8 mouse cellular contexts compared by ENCODE assay signal in the genomic region with DNA sequence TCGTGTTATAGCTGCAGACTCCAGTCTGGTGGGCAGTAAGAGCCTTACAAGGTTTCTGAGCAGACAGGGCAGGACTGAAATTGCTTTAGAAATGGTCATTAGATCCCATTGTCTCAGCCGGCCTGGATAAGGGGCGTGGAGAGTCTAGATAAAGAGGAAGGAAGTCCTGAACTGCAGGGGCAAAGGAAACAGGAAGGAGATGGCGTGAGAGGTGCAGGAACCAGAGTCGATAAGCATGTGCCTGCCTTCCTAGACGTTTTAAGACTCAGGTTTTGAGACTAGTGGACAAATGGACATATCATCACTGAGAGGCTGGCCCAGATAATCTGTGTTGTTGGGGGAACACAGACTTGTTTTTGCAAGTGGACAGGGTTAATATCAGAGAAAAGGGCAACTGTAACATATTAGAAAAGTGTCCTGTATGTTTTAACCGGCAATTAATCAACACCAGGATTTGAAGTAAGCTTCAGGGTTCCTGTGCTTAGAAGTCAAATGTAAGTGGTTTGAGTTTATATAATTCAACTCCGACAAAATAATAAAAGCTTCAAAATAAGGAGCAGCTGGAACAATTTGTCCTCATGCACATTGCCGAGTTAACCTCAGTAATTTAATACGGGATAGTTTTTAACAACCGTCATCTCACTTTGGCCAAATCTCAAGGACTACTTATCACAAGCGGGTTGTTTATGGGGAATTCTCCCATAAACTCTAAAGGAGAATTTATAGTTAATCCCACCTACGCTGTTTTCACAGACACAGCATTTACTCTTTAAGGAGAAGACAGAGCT.
DNase-seq lines count a peak whose midpoint lies in the region; ATAC-seq and TF ChIP-seq lines count a peak whose summit lies in the region.

No protein-coding gene starts in this region.

- WGBS in embryonic facial prominence, embryonic 10.5 days = 54% methylated on average over 13 of the region's 13 CpGs
- 27% methylated on average over 13 of the region's 13 CpGs for WGBS in lung, adult 2 months

- peaks cover 9% of the 10 kb centered on the region for H3K4me1 ChIP-seq in embryonic facial prominence, embryonic 10.5 days
- peaks cover 22% of the 10 kb centered on the region for H3K4me1 ChIP-seq in lung, adult 2 months (ENCODE audit: control insufficient read depth, insufficient read depth, low read length)

- H3K27ac ChIP-seq in embryonic facial prominence, embryonic 10.5 days (replicated peaks) = peak overlapping the region; percentile 67

- TF ChIP-seq CTCF in lung, adult 2 months (IDR thresholded peaks at IDR 0.05; ENCODE audit: insufficient read depth, low read length) = no peak

- DNase-seq in B cell, adult 2 months = peak; percentile 4 to 13
- DNase-seq in embryonic facial prominence, embryonic 10.5 days (ENCODE audit: low spot score) = no peak
- DNase-seq in kidney, adult 18-20 months = peak; percentile 34
- no peak for DNase-seq in lung, adult 2 months
- peak; percentile 32 for DNase-seq in yolk sac, embryonic 10.5 days (ENCODE audit: low spot score)
- no peak for DNase-seq in right cerebral cortex, adult 2 months (ENCODE audit: low spot score in 2 of 2)

- no peaks in the 10 kb centered on the region for H3K9me3 ChIP-seq in embryonic facial prominence, embryonic 10.5 days

- TF ChIP-seq POLR2A in lung, adult 2 months (IDR thresholded peaks at IDR 0.05; ENCODE audit: borderline replicate concordance, extremely low read depth, low read depth, low read length) = no peak

- H3K36me3 ChIP-seq in embryonic facial prominence, embryonic 10.5 days (replicated peaks) = no peaks in the 10 kb centered on the region

- no peak overlapping the region for H3K4me3 ChIP-seq in embryonic facial prominence, embryonic 10.5 days
- peak overlapping the region; percentile 30 for H3K4me3 ChIP-seq in lung, adult 2 months (replicated peaks; ENCODE audit: extremely low read depth, low read depth, low read length)

- H3K27me3 ChIP-seq in embryonic facial prominence, embryonic 10.5 days (replicated peaks; ENCODE audit: low read depth, poor library complexity, severe bottlenecking) = peaks cover 5% of the 10 kb centered on the region

- no peak for ATAC-seq in frontal cortex, adult (ENCODE audit: low TSS enrichment)
- no peak for ATAC-seq in cerebellum, adult (ENCODE audit: insufficient number of reproducible peaks, low FRiP score, low TSS enrichment)

Comparison
In these comparisons a context has a peak if more than half of its experiments do, and no peak if none do; other contexts are left out.
1. DNase-seq: peak in B cell, adult 2 months (2 of 2), kidney, adult 18-20 months (single experiment) and yolk sac, embryonic 10.5 days (single experiment); none in embryonic facial prominence, embryonic 10.5 days (single experiment), lung, adult 2 months (single experiment) and right cerebral cortex, adult 2 months (0 of 2).